Mouse (Mus musculus) embryonic facial prominence, embryonic 12.5 days (tissue): ENCODE measurements around the gene Slc22a4. TPM values are rescaled to one million over a fixed set of nuclear protein-coding genes. Genes with fewer than 3 reads are reported as not detected.
"Not testable (repeated sequence)": the region's sequence is repeated elsewhere in the genome, so short reads cannot be mapped to it uniquely, and the experiment has no call there.

Source experiments
- ATAC-seq: fragments of 200-750 bp; cut with Nextera tagmentation; 2 replicates; pipeline ENCODE4 v1.8.0; 2017; ENCODE audit not compliant: insufficient number of reproducible peaks, insufficient read depth, low FRiP score, low TSS enrichment
- H3K27ac ChIP-seq: fragments of 300-500 bp; sonication (generic); 2 replicates; pipeline ENCODE4 v1.5.1; 2016; ENCODE audit warnings: mild to moderate bottlenecking
- H3K27me3 ChIP-seq: fragments of 300-500 bp; sonication (generic); 2 replicates; pipeline ENCODE4 v1.6.1; 2016; ENCODE audit warnings: mild to moderate bottlenecking, moderate library complexity
- H3K36me3 ChIP-seq: fragments of 300-500 bp; sonication (generic); 2 replicates; pipeline ENCODE4 v1.6.1; 2016; ENCODE audit warnings: mild to moderate bottlenecking
- H3K4me1 ChIP-seq: fragments of 300-500 bp; sonication (generic); 2 replicates; pipeline ENCODE4 v1.6.1; 2016
- H3K4me2 ChIP-seq: fragments of 300-500 bp; sonication (generic); replicated peaks from 2 replicates; pipeline ENCODE4 v1.6.1; 2016; ENCODE audit warnings: mild to moderate bottlenecking, moderate library complexity
- H3K4me3 ChIP-seq: fragments of 300-500 bp; sonication (generic); 2 replicates; pipeline ENCODE4 v1.5.1; 2016; ENCODE audit warnings: mild to moderate bottlenecking
- H3K9ac ChIP-seq: fragments of 300-500 bp; sonication (generic); 2 replicates; pipeline ENCODE4 v1.6.1; 2016; ENCODE audit warnings: mild to moderate bottlenecking, moderate library complexity
- H3K9me3 ChIP-seq: fragments of 300-500 bp; sonication (generic); 2 replicates; pipeline ENCODE4 v1.6.1; 2016; ENCODE audit warnings: mild to moderate bottlenecking, moderate library complexity
- WGBS: fragments of 180-500 bp; shearing (Covaris S2); methylation state at CpG from one replicate; pipeline ENCODE4 v1.1.7; 2016; 5-methylcytosine and 5-hydroxymethylcytosine counted together
- polyA plus RNA-seq: library from polyadenylated mRNA; unstranded; fragments of >200 nt; fragmentation: Nextera tagmentation; extraction: Ambion mirVana; gene quantifications from 2 replicates; pipeline ENCODE4 v1.2.1, GENCODE M21; 2016

Gene Slc22a4
- polyA plus RNA-seq, 1 experiment from 2014 or later, result 2.9 TPM

GRCm38 (mm10) chr11:54018893-54019732 is 8.8 kb downstream of the Slc22a4 start:
- ATAC-seq, result no peak
- no peak overlapping the region for H3K27ac ChIP-seq
- 75% methylated on average over 3 of the region's 3 CpGs for WGBS
- H3K9me3 ChIP-seq, result no peaks in the 10 kb centered on the region
- no peaks in the 10 kb centered on the region for H3K4me1 ChIP-seq
- H3K36me3 ChIP-seq, result no peaks in the 10 kb centered on the region
- H3K27me3 ChIP-seq, result 0 out of 2 replicates have a peak, but pooled peaks cover 5% of the 10 kb centered on the region
- no peak overlapping the region for H3K9ac ChIP-seq
- H3K4me2 ChIP-seq, result no peak overlapping the region
- H3K4me3 ChIP-seq, result no peak overlapping the region

GRCm38 (mm10) chr11:54017596-54017995 is 10.3 kb downstream of the Slc22a4 start:
- Histone ChIP-seq H3K27me3 (0 out of 2 replicates have a peak, but pooled peaks cover 5% of the 10 kb centered on the region), H3K36me3 (no peaks in the 10 kb centered on the region), H3K4me2 (no peak overlapping the region), H3K9me3 (no peaks in the 10 kb centered on the region), H3K4me3 (no peak overlapping the region), H3K9ac (no peak overlapping the region), H3K27ac (no peak overlapping the region), H3K4me1 (no peaks in the 10 kb centered on the region)
- WGBS, result 70% methylated on average over 4 of the region's 4 CpGs
- no peak for ATAC-seq

GRCm38 (mm10) chr11:54016051-54016450 is 11.8 kb downstream of the Slc22a4 start:
- Histone ChIP-seq H3K9ac (no peak overlapping the region), H3K36me3 (no peaks in the 10 kb centered on the region), H3K27ac (no peak overlapping the region), H3K27me3 (0 out of 2 replicates have a peak, but pooled peaks cover 5% of the 10 kb centered on the region), H3K4me3 (no peak overlapping the region), H3K4me2 (no peak overlapping the region), H3K9me3 (no peaks in the 10 kb centered on the region), H3K4me1 (no peaks in the 10 kb centered on the region)
- 68% methylated on average over 8 of the region's 8 CpGs for WGBS
- ATAC-seq, result no peak

- Histone ChIP-seq H3K9ac (no peak overlapping the region), H3K27ac (no peak overlapping the region), H3K36me3 (no peaks in the 10 kb centered on the region), H3K4me1 (peaks cover 1% of the 10 kb centered on the region; the same call in 1 of the 2 replicates), H3K4me3 (no peak overlapping the region), H3K4me2 (no peak overlapping the region), H3K9me3 (no peaks in the 10 kb centered on the region), H3K27me3 (0 out of 2 replicates have a peak, but pooled peaks cover 5% of the 10 kb centered on the region)
- ATAC-seq, result no peak
- 89% methylated on average over 5 of the region's 5 CpGs for WGBS
Observed at GRCm38 (mm10) chr11:54012961-54013360, 14.9 kb downstream of the Slc22a4 start.

GRCm38 (mm10) chr11:54011255-54011654 is 16.6 kb downstream of the Slc22a4 start:
- no peaks in the 10 kb centered on the region for H3K27me3 ChIP-seq
- no peak overlapping the region for H3K4me2 ChIP-seq
- H3K4me3 ChIP-seq, result no peak overlapping the region
- no peaks in the 10 kb centered on the region for H3K36me3 ChIP-seq
- no peak overlapping the region for H3K9ac ChIP-seq
- ATAC-seq, result no peak
- WGBS, result 86% methylated on average over 2 of the region's 2 CpGs
- no peaks in the 10 kb centered on the region for H3K9me3 ChIP-seq
- H3K27ac ChIP-seq, result no peak overlapping the region
- peaks cover 6% of the 10 kb centered on the region; the same call in 1 of the 2 replicates for H3K4me1 ChIP-seq

- no peaks in the 10 kb centered on the region for H3K9me3 ChIP-seq
- H3K27me3 ChIP-seq, result no peaks in the 10 kb centered on the region
- no peak overlapping the region for H3K27ac ChIP-seq
- H3K4me2 ChIP-seq, result no peak overlapping the region
- no peaks in the 10 kb centered on the region for H3K36me3 ChIP-seq
- ATAC-seq, result no peak
- H3K4me3 ChIP-seq, result no peak overlapping the region
- WGBS, result 55% methylated on average over 10 of the region's 10 CpGs
- H3K4me1 ChIP-seq, result peaks cover 6% of the 10 kb centered on the region; the same call in 1 of the 2 replicates
- no peak overlapping the region for H3K9ac ChIP-seq
Observed at GRCm38 (mm10) chr11:54008416-54008920, 19.4 kb downstream of the Slc22a4 start.

- no peak for ATAC-seq
- H3K4me2 ChIP-seq, result no peak overlapping the region
- H3K9ac ChIP-seq, result no peak overlapping the region
- no peak overlapping the region for H3K27ac ChIP-seq
- no peaks in the 10 kb centered on the region for H3K36me3 ChIP-seq
- H3K4me3 ChIP-seq, result no peak overlapping the region
- H3K9me3 ChIP-seq, result no peaks in the 10 kb centered on the region
- no peaks in the 10 kb centered on the region for H3K27me3 ChIP-seq
- peaks cover 9% of the 10 kb centered on the region; the same call in 1 of the 2 replicates for H3K4me1 ChIP-seq
- WGBS, result 83% methylated on average over 11 of the region's 11 CpGs
Observed at GRCm38 (mm10) chr11:54007717-54008116, 20.2 kb downstream of the Slc22a4 start.

GRCm38 (mm10) chr11:54006901-54007300 is 21.0 kb downstream of the Slc22a4 start:
- Histone ChIP-seq H3K4me2 (no peak overlapping the region), H3K36me3 (no peaks in the 10 kb centered on the region), H3K4me1 (peaks cover 15% of the 10 kb centered on the region; the same call in 1 of the 2 replicates), H3K9me3 (no peaks in the 10 kb centered on the region), H3K27me3 (no peaks in the 10 kb centered on the region), H3K4me3 (no peak overlapping the region), H3K27ac (no peak overlapping the region), H3K9ac (no peak overlapping the region)
- 89% methylated on average over 4 of the region's 4 CpGs for WGBS
- no peak for ATAC-seq

GRCm38 (mm10) chr11:54006362-54006761 is 21.5 kb downstream of the Slc22a4 start:
- 81% methylated on average over 5 of the region's 5 CpGs for WGBS
- H3K4me1 ChIP-seq, result peaks cover 15% of the 10 kb centered on the region; the same call in 1 of the 2 replicates
- not testable (repeated sequence) for H3K4me3 ChIP-seq, H3K9ac ChIP-seq, H3K27ac ChIP-seq, H3K9me3 ChIP-seq, ATAC-seq, H3K27me3 ChIP-seq, H3K4me2 ChIP-seq, H3K36me3 ChIP-seq

GRCm38 (mm10) chr11:54004734-54005133 is 23.2 kb downstream of the Slc22a4 start:
- ATAC-seq, result no peak
- Histone ChIP-seq H3K4me1 (peaks cover 15% of the 10 kb centered on the region; the same call in 1 of the 2 replicates), H3K9me3 (no peaks in the 10 kb centered on the region), H3K4me2 (no peak overlapping the region), H3K9ac (no peak overlapping the region), H3K4me3 (no peak overlapping the region), H3K27me3 (no peaks in the 10 kb centered on the region), H3K27ac (no peak overlapping the region), H3K36me3 (no peaks in the 10 kb centered on the region)
- 71% methylated on average over 3 of the region's 3 CpGs for WGBS

GRCm38 (mm10) chr11:54004221-54004620 is 23.7 kb downstream of the Slc22a4 start:
- Histone ChIP-seq H3K4me1 (peaks cover 15% of the 10 kb centered on the region; the same call in 1 of the 2 replicates), H3K36me3 (no peaks in the 10 kb centered on the region), H3K9ac (no peak overlapping the region), H3K4me3 (no peak overlapping the region), H3K27me3 (no peaks in the 10 kb centered on the region), H3K9me3 (no peaks in the 10 kb centered on the region), H3K4me2 (no peak overlapping the region), H3K27ac (no peak overlapping the region)
- WGBS, result 84% methylated on average over 9 of the region's 9 CpGs
- no peak for ATAC-seq
